Mouse (Mus musculus): ENCODE measurements around the gene Caskin2.

DNA sequence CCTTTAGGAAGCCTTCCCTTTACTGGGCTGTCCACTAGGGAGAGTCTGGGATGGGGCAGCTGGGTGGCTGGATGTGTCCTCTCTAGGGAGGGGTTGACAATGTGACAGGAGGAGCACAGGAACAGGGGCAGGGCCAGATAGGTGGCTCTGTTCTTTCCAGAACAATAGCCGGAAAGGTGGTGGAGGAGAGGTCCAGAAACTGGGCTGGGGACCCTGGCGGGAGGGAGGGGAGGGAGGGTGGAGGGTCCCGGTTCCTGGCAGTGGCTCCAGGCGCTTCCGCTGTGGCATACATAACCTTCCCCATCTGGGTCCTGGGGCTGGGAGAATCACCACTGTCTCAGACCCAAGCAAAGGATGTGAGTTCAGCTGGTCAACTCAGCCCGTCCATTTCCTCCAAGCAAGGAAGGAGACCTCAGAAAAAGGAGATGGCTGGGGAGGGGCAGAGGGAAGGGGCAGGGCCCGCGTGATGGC is 4.1 kb downstream of the Caskin2 start:
- no peak for TF ChIP-seq SMC3 (IDR thresholded peaks at IDR 0.05; ENCODE audit: low read depth, low read length)
- no peak for TF ChIP-seq POLR2A (IDR thresholded peaks at IDR 0.05; ENCODE audit: low read depth, low read length)
- no peak for TF ChIP-seq MAFK (IDR thresholded peaks at IDR 0.05; ENCODE audit: insufficient replicate concordance, low read length)
- TF ChIP-seq RCOR1 (conservative IDR thresholded peaks at IDR 0.05; ENCODE audit: low read depth, low read length), result no peak
- TF ChIP-seq CTCF (conservative IDR thresholded peaks at IDR 0.05 in 1 of 2, IDR thresholded peaks at IDR 0.05 in 1 of 2; ENCODE audit: low read depth in 2 of 2, low read length in 2 of 2), result no peak
- no peak for TF ChIP-seq E2F4 (IDR thresholded peaks at IDR 0.05; ENCODE audit: insufficient replicate concordance, low read depth, low read length)
- TF ChIP-seq SIN3A (IDR thresholded peaks at IDR 0.05; ENCODE audit: low read length), result no peak
- TF ChIP-seq MYC (IDR thresholded peaks at IDR 0.05; ENCODE audit: low read depth, low read length), result no peak
- TF ChIP-seq USF1 (IDR thresholded peaks at IDR 0.05; ENCODE audit: low read depth, low read length), result no peak
- TF ChIP-seq ZNF384 (IDR thresholded peaks at IDR 0.05; ENCODE audit: low read depth, low read length), result no peak
- TF ChIP-seq CHD2 (IDR thresholded peaks at IDR 0.05; ENCODE audit: low read length), result no peak
- TF ChIP-seq TBP (conservative IDR thresholded peaks at IDR 0.05; ENCODE audit: low read depth, low read length), result no peak

Data from CH12.LX (cell line).